Mouse (Mus musculus): ENCODE results near the gene Pkn1. TPM values are rescaled to one million over a fixed set of nuclear protein-coding genes. Genes with fewer than 3 reads are reported as not detected.
A peak's percentile ranks its signal among the peaks of the same experiment; 100 is the strongest.

Gene Pkn1
- total RNA-seq, 2 experiments from 2014 or later: 53.2 to 72.7 TPM

DNA sequence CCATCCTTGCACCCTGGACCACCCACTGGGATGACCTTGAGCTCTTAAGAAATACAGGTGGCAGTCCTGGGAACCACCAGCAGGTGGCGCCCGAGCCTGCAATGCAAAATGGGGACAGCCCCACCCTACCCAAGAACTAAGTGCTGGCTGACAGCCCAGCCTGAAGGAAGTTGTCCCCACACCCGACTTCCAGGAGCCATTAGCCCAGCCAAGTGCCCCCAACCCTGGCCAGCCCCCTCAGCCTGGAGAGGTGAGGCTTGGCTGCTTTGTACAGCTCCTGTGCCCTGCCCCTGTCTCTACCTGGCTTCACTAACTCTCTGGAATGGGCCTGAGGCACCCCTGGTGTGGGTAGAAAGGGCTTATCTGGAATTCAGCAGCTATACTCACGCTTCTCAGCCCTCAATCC is 36.6 kb downstream of the Pkn1 start:
- peak; percentile 89 to 92 for DNase-seq (ENCODE audit: low spot score in 2 of 2)
- intact Hi-C loops (cut with DNase I): loop anchor here (5.0 kb wide), 2 partner anchors 55 to 230 kb away; partner anchors contain the start of gene Ddx39

DNA sequence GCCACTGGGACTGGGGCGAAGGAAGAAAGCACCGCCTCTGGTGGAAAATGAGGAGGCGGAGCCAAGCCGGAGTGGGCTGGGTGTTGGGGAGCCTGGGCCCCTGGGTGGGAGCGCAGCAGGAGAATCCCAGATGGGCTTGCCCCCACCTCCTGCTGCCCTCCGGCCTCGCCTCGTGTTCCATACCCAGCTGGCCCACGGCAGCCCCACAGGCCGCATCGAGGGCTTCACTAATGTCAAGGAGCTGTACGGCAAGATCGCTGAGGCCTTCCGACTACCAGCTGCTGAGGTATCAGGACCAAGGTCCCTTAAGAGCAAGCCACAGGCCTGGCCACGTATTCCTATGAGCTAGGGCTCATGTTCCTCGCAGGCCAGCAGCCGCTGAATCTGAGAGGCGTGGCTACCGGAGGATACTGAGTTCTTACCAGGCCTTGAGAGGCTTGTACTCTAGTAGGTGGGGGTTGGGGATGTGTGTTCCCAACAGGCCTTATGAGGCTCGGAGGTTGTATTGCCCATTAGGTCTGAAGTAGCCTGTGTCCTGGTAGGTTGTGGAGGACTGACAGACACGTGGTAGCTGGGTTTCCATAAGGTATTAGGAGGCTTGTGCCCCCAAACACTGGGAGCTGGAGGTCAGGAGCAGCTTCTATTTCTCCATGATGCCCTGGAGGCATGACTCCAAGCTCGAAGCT is 37.8 kb downstream of the Pkn1 start:
- no peak for DNase-seq (ENCODE audit: low spot score in 2 of 2)

GRCm38 (mm10) chr8:83660545-83660944 is 38.4 kb downstream of the Pkn1 start:
- peak in 1 of 2 experiments; percentile 77 for DNase-seq (ENCODE audit: low spot score in 2 of 2)
- intact Hi-C loops (cut with DNase I): loop anchor here (5.0 kb wide), 2 partner anchors 57 to 232 kb away; partner anchors contain the start of gene Ddx39

More for the DNA sequence above, 37.8 kb downstream of the Pkn1 start:
- intact Hi-C loops (cut with DNase I): loop anchor here (5.0 kb wide), 2 partner anchors 56 to 231 kb away; partner anchors contain the start of gene Ddx39

DNA sequence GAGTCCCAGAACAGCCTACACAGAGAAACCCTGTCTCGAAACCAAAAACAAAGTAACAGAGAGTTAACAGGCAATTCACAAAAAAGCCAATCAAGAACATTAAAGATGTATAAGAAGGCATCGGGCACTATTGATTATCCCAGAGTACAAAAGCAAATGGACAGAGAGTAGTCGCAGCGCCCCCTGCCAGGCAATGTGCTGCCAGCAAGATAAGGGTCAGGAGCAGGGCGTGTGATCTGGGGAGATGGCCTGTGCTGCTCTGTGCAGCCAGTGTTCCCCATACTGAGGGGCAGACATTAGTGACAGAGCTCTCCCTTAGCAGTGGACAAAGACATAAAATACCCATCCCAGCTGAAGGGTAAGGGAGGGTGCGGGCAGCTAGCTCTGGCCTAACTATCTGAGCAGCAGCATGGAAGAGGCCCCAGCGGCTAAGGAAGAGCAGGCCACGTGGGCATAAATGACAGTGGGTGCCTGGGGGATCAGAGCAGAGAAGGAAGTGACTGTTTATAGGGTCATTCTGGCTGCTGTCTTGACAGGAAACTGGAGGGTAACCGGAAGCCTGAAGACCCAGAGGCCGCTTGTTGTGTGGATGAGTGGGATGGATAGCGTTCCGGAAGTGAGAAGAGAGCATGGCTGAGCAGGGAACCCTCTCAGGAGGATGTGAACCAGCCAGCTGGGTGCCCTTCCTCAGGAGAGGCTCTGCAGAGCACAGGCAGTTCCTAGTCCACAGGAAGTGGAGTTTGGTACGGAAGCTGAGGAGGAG is 42.3 kb downstream of the Pkn1 start:
- DNase-seq (ENCODE audit: low spot score in 2 of 2): peak in 1 of 2 experiments; percentile 9
- intact Hi-C loops (cut with DNase I): no loop called here

DNA sequence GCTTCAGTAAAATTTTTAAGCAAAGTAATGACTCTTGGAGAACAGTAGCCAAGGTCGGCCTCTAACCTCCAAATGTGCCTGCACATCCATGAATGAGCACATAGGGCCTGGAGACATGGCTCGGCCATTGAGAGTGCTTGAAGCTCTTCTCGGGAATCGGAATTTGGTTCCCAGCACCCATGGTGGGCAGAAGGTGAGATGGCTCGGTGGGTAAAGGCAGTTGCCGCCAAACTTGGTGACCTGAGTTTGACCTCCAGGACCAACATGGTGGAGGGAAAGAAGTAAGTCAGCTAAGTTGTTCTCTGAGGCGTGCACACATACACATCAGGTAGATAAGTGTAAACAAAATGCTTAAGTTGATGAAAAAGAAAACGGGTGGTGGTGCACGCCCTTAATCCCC is 42.9 kb downstream of the Pkn1 start:
- DNase-seq (ENCODE audit: low spot score in 2 of 2): no peak
- intact Hi-C loops (cut with DNase I): no loop called here

- DNase-seq (ENCODE audit: low spot score in 2 of 2): no peak
- intact Hi-C loops (cut with DNase I): no loop called here
These were observed 44.3 kb downstream of the Pkn1 start for GRCm38 (mm10) chr8:83654725-83655124.

DNA sequence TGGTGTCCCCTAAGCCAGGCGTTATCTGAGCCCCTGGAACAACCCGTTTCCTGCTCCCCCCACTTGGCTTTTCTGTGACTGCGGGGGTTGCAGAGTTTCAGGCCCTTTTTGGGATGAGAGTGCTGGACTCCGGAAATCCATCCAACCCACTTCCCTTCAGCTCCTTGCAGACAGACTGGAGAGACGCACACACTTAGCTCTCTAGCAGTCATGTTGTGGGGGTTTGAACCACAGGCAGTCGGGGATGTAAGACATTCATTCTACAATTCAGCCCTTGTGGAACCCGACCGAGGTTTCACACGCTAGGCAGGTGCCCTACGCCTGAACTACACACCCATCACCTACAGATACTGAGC is 45.3 kb downstream of the Pkn1 start:
- DNase-seq (ENCODE audit: low spot score in 2 of 2): peak in 1 of 2 experiments; percentile 62

GRCm38 (mm10) chr8:83652744-83653661 is 46.0 kb downstream of the Pkn1 start:
- DNase-seq (ENCODE audit: low spot score in 2 of 2): no peak
- intact Hi-C loops (cut with DNase I): loop anchor here (1.0 kb wide), 1 partner anchor 45 kb away; the partner anchor contains the start of gene Dnajb1

More for the DNA sequence above, 45.3 kb downstream of the Pkn1 start:
- intact Hi-C loops (cut with DNase I): no loop called here

DNA sequence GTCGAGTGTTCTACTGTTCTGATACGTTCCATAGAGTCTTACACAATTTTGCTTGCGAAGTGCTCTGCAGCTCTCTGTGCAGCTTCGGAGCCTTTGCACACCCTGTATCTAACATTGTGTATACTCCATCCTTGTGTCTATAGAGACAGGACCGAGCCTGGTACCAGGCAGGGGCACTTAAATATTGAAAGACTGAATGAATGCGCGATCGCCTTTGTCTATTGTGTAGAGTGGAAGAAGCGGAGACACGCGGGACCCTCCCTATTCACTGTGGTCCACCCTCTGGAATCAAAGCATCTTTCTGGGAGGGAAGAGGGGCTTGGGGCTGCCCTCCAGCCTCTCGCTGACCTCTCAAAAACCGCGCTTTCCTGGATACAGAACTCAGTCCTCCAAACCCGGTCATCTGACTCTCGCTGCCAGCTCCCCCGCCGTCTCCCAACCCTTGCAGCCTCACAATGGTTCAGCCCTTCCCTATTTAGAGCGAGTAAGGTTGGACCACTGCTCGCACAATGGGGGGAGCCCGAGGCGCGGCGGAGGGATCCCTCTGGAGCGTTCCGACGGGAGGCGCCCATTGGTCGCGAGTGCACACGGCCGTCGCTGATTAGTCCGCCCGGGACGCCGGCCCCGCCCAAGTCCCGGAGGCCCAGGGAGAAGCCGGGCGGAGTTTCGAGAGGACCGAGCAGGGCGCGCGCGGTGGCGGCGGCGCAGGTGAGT is 46.8 kb downstream of the Pkn1 start, which contains the start of gene Gipc1:
Gipc1 (plus strand) TSS at position 648 of the 714 bp plus-strand sequence.
- peak; percentile 95 to 98 for DNase-seq (ENCODE audit: low spot score in 2 of 2)
- intact Hi-C loops (cut with DNase I): loop anchor here (1.0 kb wide), 1 partner anchor 44 kb away; the partner anchor contains the start of gene Dnajb1

DNA sequence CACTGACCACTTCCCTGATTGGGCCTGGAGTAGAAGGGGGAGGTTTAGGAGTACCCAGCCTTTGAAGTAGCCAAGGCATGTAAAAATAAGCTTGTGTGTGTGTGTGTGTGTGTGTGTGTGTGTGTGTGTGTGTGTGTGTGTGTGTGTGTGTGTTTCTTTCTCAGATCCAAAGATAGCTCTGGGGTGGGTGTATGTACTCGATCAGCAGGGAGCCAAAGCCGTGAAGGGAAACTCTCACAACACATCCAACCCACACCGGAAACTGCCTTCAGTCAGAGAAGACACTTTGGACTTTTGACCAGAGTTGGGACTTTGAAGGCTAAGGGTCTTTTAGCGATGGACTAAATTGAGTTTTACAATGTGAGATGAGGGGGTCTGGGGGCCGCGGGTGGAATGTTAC is 49.3 kb downstream of the Pkn1 start:
- intact Hi-C loops (cut with DNase I): no loop called here
- DNase-seq (ENCODE audit: low spot score in 2 of 2): peak in 1 of 2 experiments; percentile 68

- no peak for DNase-seq (ENCODE audit: low spot score in 2 of 2)
- intact Hi-C loops (cut with DNase I): no loop called here
These were observed 50.9 kb downstream of the Pkn1 start for GRCm38 (mm10) chr8:83648031-83648430.

DNA sequence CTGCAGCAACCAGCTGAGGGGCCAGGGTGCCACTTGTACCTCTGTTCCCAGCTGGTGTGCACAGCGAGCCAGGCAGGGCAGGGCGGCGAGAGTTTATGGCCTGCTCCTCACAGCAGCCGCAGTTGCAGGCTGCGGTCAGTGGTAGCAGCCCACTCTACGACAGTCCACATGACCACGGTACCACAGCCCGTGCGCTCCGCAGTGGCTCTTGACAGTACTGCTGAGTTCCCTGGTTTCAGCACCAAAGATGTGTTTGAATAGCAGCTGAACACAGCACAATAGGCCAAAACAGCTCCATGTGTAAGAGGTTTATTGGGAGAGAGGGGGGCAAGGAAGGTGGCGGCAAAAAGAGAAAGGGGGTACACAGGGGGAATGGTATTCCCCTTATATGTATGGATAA is 51.5 kb downstream of the Pkn1 start:
- DNase-seq (ENCODE audit: low spot score in 2 of 2): no peak
- intact Hi-C loops (cut with DNase I): no loop called here

- intact Hi-C loops (cut with DNase I): no loop called here
- DNase-seq (ENCODE audit: low spot score in 2 of 2): no peak
These were observed 59.3 kb downstream of the Pkn1 start for GRCm38 (mm10) chr8:83639649-83640048.

DNA sequence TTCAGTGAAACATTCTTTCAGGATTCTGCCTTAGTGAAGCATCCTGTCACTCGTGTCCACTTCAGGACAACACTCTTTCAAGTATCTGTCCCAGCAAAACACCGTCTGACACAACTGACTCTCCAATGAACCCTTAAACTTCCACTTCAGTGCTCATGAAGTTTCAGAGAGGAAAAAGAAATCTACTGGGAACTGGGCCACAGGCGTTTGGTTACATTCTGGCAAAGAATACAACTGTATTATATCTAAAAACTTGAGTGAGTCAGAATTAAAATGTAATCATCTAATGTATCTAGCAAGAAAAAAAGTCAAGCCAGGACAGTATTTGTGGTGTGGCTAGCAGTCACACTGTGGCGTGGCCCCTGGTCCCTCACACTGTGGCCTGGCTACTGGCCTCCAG is 60.1 kb downstream of the Pkn1 start:
- no peak for DNase-seq (ENCODE audit: low spot score in 2 of 2)
- intact Hi-C loops (cut with DNase I): no loop called here

GRCm38 (mm10) chr8:83632083-83632707 is 66.8 kb downstream of the Pkn1 start:
- intact Hi-C loops (cut with DNase I): no loop called here
- DNase-seq (ENCODE audit: low spot score in 2 of 2): no peak

DNA sequence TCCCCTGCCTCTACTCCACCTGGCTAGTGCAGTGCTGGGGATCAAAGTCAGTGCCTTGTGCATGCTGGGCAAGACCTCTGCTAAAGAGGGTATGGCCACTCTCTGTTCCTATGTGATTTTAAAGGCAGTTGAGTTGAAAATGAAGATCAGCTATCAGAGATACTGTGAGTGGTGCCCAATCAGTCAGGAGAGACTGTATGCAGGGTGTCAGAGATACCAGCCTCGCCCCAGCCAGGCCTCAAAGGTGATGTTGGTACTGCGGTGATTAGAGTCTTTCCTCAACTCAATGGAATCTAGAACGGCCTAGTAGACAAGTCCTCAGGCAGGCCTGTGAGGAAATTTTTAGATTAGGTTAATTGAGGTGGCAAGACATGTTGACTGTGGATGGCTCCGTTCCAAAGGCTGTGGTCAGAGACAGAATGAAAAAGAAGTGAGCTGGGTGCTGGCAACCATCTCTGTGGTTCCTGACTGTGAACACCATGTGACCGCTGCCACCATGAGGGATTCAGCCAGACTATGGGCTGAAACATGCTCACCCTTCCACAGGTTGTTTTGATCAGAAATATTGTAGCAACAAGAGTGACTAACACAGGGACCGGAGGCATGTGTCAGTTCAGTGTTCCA is 73.2 kb downstream of the Pkn1 start:
- no peak for DNase-seq (ENCODE audit: low spot score in 2 of 2)
- intact Hi-C loops (cut with DNase I): no loop called here

DNA sequence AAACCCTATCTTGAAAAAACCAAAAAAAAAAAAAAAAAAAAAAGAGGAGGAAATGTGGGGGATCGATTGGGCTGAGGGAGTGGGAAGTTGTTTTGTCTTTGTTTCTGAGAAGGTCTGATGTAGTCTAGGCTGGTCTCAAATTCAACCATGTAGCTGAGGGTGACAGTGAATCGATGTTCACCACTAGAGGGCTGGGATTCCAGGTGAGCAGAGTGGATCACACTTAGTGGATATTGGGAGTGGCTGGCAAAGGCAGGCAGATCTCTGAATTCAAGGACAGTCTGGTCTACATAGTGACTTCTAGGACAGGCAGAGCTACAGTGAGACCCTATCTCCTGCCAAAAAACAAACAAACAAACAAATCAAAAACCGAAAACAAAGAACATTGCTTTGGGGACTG is 74.2 kb downstream of the Pkn1 start:
- peak in 1 of 2 experiments; percentile 50 for DNase-seq (ENCODE audit: low spot score in 2 of 2)
- intact Hi-C loops (cut with DNase I): no loop called here

DNA sequence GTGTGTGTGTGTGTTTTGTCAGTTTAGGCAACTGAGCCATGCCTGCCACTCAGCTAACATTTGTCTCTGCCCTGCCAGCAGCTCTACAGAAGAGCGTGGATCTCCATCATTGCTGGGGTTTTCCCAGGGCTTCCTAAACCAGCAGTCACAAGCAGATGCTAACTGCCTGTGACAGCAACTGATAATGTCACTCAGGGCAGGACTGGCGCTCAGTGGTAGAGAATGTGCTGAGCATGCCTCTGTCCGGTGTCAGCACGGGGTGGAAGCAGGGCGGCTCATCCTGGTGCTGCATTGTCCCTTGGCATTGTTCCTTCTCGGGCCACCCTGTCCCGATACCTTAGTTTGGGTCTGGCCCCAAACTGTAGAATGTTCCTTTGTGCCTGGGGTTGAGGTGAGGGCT is 75.4 kb downstream of the Pkn1 start:
- intact Hi-C loops (cut with DNase I): loop anchor here (2.0 kb wide), 1 partner anchor 57 kb away; the partner anchor contains the start of gene Ndufb7
- no peak for DNase-seq (ENCODE audit: low spot score in 2 of 2)

Measured in left cerebral cortex, postnatal 25 days (tissue).